Mouse (Mus musculus): ENCODE results near the gene Clybl. TPM values are rescaled to one million over a fixed set of nuclear protein-coding genes. Genes with fewer than 3 reads are reported as not detected.

Clybl gene
- polyA plus RNA-seq, 1 experiment from 2014 or later = 17.2 TPM

GRCm38 (mm10) chr14:122424441-122424840 is 242.9 kb downstream of the Clybl start:
- ATAC-seq (ENCODE audit: low FRiP score, low TSS enrichment) (no peak), DNase-seq (no peak)
- Histone ChIP-seq H3K9me3 (ENCODE audit: control insufficient read depth, low read length) (no peaks in the 10 kb centered on the region), H3K27ac (replicated peaks; ENCODE audit: low read depth, low read length) (no peak overlapping the region), H3K36me3 (ENCODE audit: control insufficient read depth, insufficient read depth, low read length) (no peaks in the 10 kb centered on the region), H3K4me1 (ENCODE audit: control insufficient read depth, insufficient read depth, low read length) (peaks cover 3% of the 10 kb centered on the region; the same call in 1 of the 2 replicates), H3K4me3 (replicated peaks; ENCODE audit: low read depth, low read length) (no peak overlapping the region), H3K4me2 (ENCODE audit: low read length) (no peak overlapping the region), H3K9ac (replicated peaks; ENCODE audit: low read length) (no peak overlapping the region), H3K27me3 (ENCODE audit: control insufficient read depth, insufficient read depth, low read length) (no peaks in the 10 kb centered on the region)
- 94% methylated on average over 3 of the region's 3 CpGs for WGBS

GRCm38 (mm10) chr14:122426529-122427203 is 245.2 kb downstream of the Clybl start:
- no peaks in the 10 kb centered on the region for H3K27me3 ChIP-seq (ENCODE audit: control insufficient read depth, insufficient read depth, low read length)
- H3K9me3 ChIP-seq (ENCODE audit: control insufficient read depth, low read length) = no peaks in the 10 kb centered on the region
- H3K36me3 ChIP-seq (ENCODE audit: control insufficient read depth, insufficient read depth, low read length) = no peaks in the 10 kb centered on the region
- H3K9ac ChIP-seq (replicated peaks; ENCODE audit: low read length) = no peak overlapping the region
- H3K27ac ChIP-seq (replicated peaks; ENCODE audit: low read depth, low read length) = no peak overlapping the region
- DNase-seq (no peak), ATAC-seq (ENCODE audit: low FRiP score, low TSS enrichment) (no peak)
- no peak overlapping the region for H3K4me2 ChIP-seq (ENCODE audit: low read length)
- peaks cover 3% of the 10 kb centered on the region; the same call in 1 of the 2 replicates for H3K4me1 ChIP-seq (ENCODE audit: control insufficient read depth, insufficient read depth, low read length)
- WGBS = 59% methylated on average over 10 of the region's 10 CpGs
- H3K4me3 ChIP-seq (replicated peaks; ENCODE audit: low read depth, low read length) = no peak overlapping the region

- Histone ChIP-seq H3K4me2 (ENCODE audit: low read length) (no peak overlapping the region), H3K9me3 (ENCODE audit: control insufficient read depth, low read length) (no peaks in the 10 kb centered on the region), H3K27ac (replicated peaks; ENCODE audit: low read depth, low read length) (no peak overlapping the region), H3K9ac (replicated peaks; ENCODE audit: low read length) (no peak overlapping the region), H3K36me3 (ENCODE audit: control insufficient read depth, insufficient read depth, low read length) (no peaks in the 10 kb centered on the region), H3K4me3 (replicated peaks; ENCODE audit: low read depth, low read length) (no peak overlapping the region), H3K4me1 (ENCODE audit: control insufficient read depth, insufficient read depth, low read length) (peaks cover 3% of the 10 kb centered on the region; the same call in 1 of the 2 replicates), H3K27me3 (ENCODE audit: control insufficient read depth, insufficient read depth, low read length) (no peaks in the 10 kb centered on the region)
- 32% methylated on average over 8 of the region's 8 CpGs for WGBS
- peak; percentile 43 for DNase-seq
- no peak for ATAC-seq (ENCODE audit: low FRiP score, low TSS enrichment)
These were observed 245.7 kb downstream of the Clybl start for GRCm38 (mm10) chr14:122427204-122427560.

- H3K9ac ChIP-seq (replicated peaks; ENCODE audit: low read length) = no peak overlapping the region
- no peaks in the 10 kb centered on the region for H3K9me3 ChIP-seq (ENCODE audit: control insufficient read depth, low read length)
- no peaks in the 10 kb centered on the region for H3K27me3 ChIP-seq (ENCODE audit: control insufficient read depth, insufficient read depth, low read length)
- H3K4me3 ChIP-seq (replicated peaks; ENCODE audit: low read depth, low read length) = no peak overlapping the region
- peaks cover 3% of the 10 kb centered on the region; the same call in 1 of the 2 replicates for H3K4me1 ChIP-seq (ENCODE audit: control insufficient read depth, insufficient read depth, low read length)
- 64% methylated on average over 3 of the region's 3 CpGs for WGBS
- ATAC-seq (ENCODE audit: low FRiP score, low TSS enrichment) (no peak), DNase-seq (no peak)
- H3K4me2 ChIP-seq (ENCODE audit: low read length) = no peak overlapping the region
- no peak overlapping the region for H3K27ac ChIP-seq (replicated peaks; ENCODE audit: low read depth, low read length)
- no peaks in the 10 kb centered on the region for H3K36me3 ChIP-seq (ENCODE audit: control insufficient read depth, insufficient read depth, low read length)
These were observed 246.2 kb downstream of the Clybl start for GRCm38 (mm10) chr14:122427654-122428053.

- Histone ChIP-seq H3K4me3 (replicated peaks; ENCODE audit: low read depth, low read length) (no peak overlapping the region), H3K36me3 (ENCODE audit: control insufficient read depth, insufficient read depth, low read length) (no peaks in the 10 kb centered on the region), H3K9me3 (ENCODE audit: control insufficient read depth, low read length) (no peaks in the 10 kb centered on the region), H3K27ac (replicated peaks; ENCODE audit: low read depth, low read length) (no peak overlapping the region), H3K27me3 (ENCODE audit: control insufficient read depth, insufficient read depth, low read length) (no peaks in the 10 kb centered on the region), H3K4me1 (ENCODE audit: control insufficient read depth, insufficient read depth, low read length) (no peaks in the 10 kb centered on the region), H3K9ac (replicated peaks; ENCODE audit: low read length) (no peak overlapping the region), H3K4me2 (ENCODE audit: low read length) (no peak overlapping the region)
- ATAC-seq (ENCODE audit: low FRiP score, low TSS enrichment) (no peak), DNase-seq (no peak)
- whole genome bisulfite sequencing = 67% methylated on average over 3 of the region's 3 CpGs
These were observed 251.1 kb downstream of the Clybl start for GRCm38 (mm10) chr14:122432558-122432957.

GRCm38 (mm10) chr14:122434039-122434438 is 252.5 kb downstream of the Clybl start:
- H3K4me3 ChIP-seq (replicated peaks; ENCODE audit: low read depth, low read length) = no peak overlapping the region
- 90% methylated on average over 10 of the region's 10 CpGs for WGBS
- no peak overlapping the region for H3K27ac ChIP-seq (replicated peaks; ENCODE audit: low read depth, low read length)
- H3K27me3 ChIP-seq (ENCODE audit: control insufficient read depth, insufficient read depth, low read length) = no peaks in the 10 kb centered on the region
- no peak overlapping the region for H3K9ac ChIP-seq (replicated peaks; ENCODE audit: low read length)
- no peak for DNase-seq
- no peaks in the 10 kb centered on the region for H3K4me1 ChIP-seq (ENCODE audit: control insufficient read depth, insufficient read depth, low read length)
- no peak overlapping the region for H3K4me2 ChIP-seq (ENCODE audit: low read length)
- no peak for ATAC-seq (ENCODE audit: low FRiP score, low TSS enrichment)
- H3K36me3 ChIP-seq (ENCODE audit: control insufficient read depth, insufficient read depth, low read length) = no peaks in the 10 kb centered on the region
- H3K9me3 ChIP-seq (ENCODE audit: control insufficient read depth, low read length) = no peaks in the 10 kb centered on the region

- DNase-seq = no peak
- H3K4me3 ChIP-seq (replicated peaks; ENCODE audit: low read depth, low read length) = no peak overlapping the region
- ATAC-seq (ENCODE audit: low FRiP score, low TSS enrichment) = no peak
- no peak overlapping the region for H3K27ac ChIP-seq (replicated peaks; ENCODE audit: low read depth, low read length)
- no peaks in the 10 kb centered on the region for H3K27me3 ChIP-seq (ENCODE audit: control insufficient read depth, insufficient read depth, low read length)
- no peak overlapping the region for H3K4me2 ChIP-seq (ENCODE audit: low read length)
- no peak overlapping the region for H3K9ac ChIP-seq (replicated peaks; ENCODE audit: low read length)
- H3K4me1 ChIP-seq (ENCODE audit: control insufficient read depth, insufficient read depth, low read length) = no peaks in the 10 kb centered on the region
- no peaks in the 10 kb centered on the region for H3K36me3 ChIP-seq (ENCODE audit: control insufficient read depth, insufficient read depth, low read length)
- 68% methylated on average over 10 of the region's 10 CpGs for WGBS
- H3K9me3 ChIP-seq (ENCODE audit: control insufficient read depth, low read length) = no peaks in the 10 kb centered on the region
These were observed 255.3 kb downstream of the Clybl start for GRCm38 (mm10) chr14:122436850-122437249.

- Histone ChIP-seq H3K9ac (replicated peaks; ENCODE audit: low read length) (peak overlapping the region; percentile 39; the same call in 1 of the 2 replicates), H3K27me3 (ENCODE audit: control insufficient read depth, insufficient read depth, low read length) (peaks cover 79% of the 10 kb centered on the region), H3K4me1 (ENCODE audit: control insufficient read depth, insufficient read depth, low read length) (peaks cover 26% of the 10 kb centered on the region; the same call in 1 of the 2 replicates), H3K27ac (replicated peaks; ENCODE audit: low read depth, low read length) (peak overlapping the region; percentile 57), H3K4me3 (replicated peaks; ENCODE audit: low read depth, low read length) (peak overlapping the region; percentile 29), H3K9me3 (ENCODE audit: control insufficient read depth, low read length) (no peaks in the 10 kb centered on the region), H3K36me3 (ENCODE audit: control insufficient read depth, insufficient read depth, low read length) (no peaks in the 10 kb centered on the region), H3K4me2 (ENCODE audit: low read length) (peak overlapping the region; percentile 63)
- 2% methylated on average over 29 of the region's 29 CpGs for WGBS
- DNase-seq (peak; percentile 45), ATAC-seq (ENCODE audit: low FRiP score, low TSS enrichment) (no peak)
These were observed 268.3 kb downstream of the Clybl start for GRCm38 (mm10) chr14:122449601-122450495.

Measured in midbrain, embryonic 14.5 days (tissue).